Mouse (Mus musculus): Measurements from ENCODE around the gene Ext2. TPM values are rescaled to one million over a fixed set of nuclear protein-coding genes. Genes with fewer than 3 reads are reported as not detected.

Gene Ext2
- polyA plus RNA-seq, 1 experiment from 2014 or later: 68.2 TPM

DNA sequence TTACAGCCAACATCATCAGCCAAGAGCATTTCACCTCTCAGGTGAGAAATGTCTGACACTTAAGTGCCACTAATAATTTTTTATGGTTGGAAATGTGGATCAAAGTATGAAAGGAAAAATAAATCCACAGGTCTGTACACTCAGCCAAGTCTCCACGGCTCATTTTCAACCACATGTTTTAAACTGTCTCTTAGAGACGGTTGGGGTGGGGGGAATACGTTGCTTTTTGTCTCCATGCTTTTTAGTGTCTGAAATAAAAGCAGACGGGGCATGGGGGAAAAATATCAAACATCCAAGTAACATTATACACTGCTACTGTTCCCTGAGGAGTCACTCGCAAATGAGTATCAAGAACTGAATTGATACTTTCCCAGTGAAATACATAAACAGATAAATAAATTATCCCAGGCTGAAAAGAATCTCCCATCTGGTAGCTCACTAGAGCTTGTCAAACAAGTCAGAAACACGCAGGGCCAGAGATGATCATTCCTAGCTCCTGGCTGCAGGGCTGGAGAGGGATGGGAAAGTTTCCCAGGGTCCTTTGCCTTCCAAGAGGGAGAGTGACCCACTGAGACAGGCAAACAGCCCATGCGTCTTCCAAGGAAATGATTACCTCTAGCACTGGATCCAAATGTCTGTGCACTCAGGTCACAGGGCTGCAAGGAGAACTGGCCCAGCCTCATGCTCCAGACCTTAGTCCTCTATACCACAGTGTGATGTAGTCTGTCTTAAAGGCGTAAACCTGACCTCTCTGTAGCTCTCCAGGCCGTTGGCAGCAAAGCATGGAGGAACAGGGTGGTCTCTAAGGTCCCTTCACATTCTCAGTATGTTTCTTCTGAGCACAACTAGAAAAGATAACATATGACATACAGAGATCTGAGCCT is 102.3 kb downstream of the Ext2 start:
- WGBS: 46% methylated on average over 9 of the region's 9 CpGs
- H3K27ac ChIP-seq (ENCODE audit: low read depth, low read length): no peak overlapping the region
- peak; percentile 27; the same call in 1 of the 2 replicates for ATAC-seq

DNA sequence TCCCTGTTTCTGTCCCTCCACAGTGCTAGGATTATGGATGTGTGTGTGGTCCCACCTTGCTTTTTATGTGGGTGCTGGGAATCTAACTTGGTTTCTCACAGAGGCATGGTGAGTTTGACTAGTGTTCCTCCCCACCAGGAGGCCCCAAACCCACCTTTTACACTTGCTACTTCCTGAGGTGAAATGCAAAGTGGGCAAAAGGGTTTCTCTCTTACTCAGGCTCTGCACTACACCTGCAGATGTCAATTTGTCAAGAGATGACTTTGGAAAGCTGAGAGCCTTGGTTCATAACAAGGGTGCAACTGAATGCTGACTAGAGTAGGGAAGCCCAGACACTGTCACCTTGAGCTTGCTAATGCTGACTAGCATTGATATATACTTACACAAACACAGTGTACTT is 109.1 kb downstream of the Ext2 start:
- H3K9ac ChIP-seq (ENCODE audit: low read depth, low read length): no peak overlapping the region
- no peak overlapping the region for H3K27ac ChIP-seq (ENCODE audit: low read depth, low read length)
- H3K4me1 ChIP-seq (ENCODE audit: control insufficient read depth, insufficient read depth, low read depth, low read length): no peaks in the 10 kb centered on the region
- H3K4me2 ChIP-seq (ENCODE audit: low read length): no peak overlapping the region
- no peaks in the 10 kb centered on the region for H3K9me3 ChIP-seq (ENCODE audit: control insufficient read depth, low read length)
- H3K4me3 ChIP-seq (ENCODE audit: low read length): no peak overlapping the region
- no peaks in the 10 kb centered on the region for H3K27me3 ChIP-seq (replicated peaks; ENCODE audit: control insufficient read depth, insufficient read depth, low read length)
- no peak for ATAC-seq
- no peaks in the 10 kb centered on the region for H3K36me3 ChIP-seq (ENCODE audit: control insufficient read depth, insufficient read depth, low read length)

More for the DNA sequence above, 102.3 kb downstream of the Ext2 start:
- H3K4me2 ChIP-seq (ENCODE audit: low read length): no peak overlapping the region
- H3K4me1 ChIP-seq (ENCODE audit: control insufficient read depth, insufficient read depth, low read depth, low read length): no peaks in the 10 kb centered on the region
- H3K27me3 ChIP-seq (replicated peaks; ENCODE audit: control insufficient read depth, insufficient read depth, low read length): no peaks in the 10 kb centered on the region
- peaks cover 5% of the 10 kb centered on the region; the same call in 1 of the 2 replicates for H3K36me3 ChIP-seq (ENCODE audit: control insufficient read depth, insufficient read depth, low read length)
- H3K4me3 ChIP-seq (ENCODE audit: low read length): no peak overlapping the region
- no peak overlapping the region for H3K9ac ChIP-seq (ENCODE audit: low read depth, low read length)
- no peaks in the 10 kb centered on the region; the same call in 1 of the 2 replicates for H3K9me3 ChIP-seq (ENCODE audit: control insufficient read depth, low read length)

DNA sequence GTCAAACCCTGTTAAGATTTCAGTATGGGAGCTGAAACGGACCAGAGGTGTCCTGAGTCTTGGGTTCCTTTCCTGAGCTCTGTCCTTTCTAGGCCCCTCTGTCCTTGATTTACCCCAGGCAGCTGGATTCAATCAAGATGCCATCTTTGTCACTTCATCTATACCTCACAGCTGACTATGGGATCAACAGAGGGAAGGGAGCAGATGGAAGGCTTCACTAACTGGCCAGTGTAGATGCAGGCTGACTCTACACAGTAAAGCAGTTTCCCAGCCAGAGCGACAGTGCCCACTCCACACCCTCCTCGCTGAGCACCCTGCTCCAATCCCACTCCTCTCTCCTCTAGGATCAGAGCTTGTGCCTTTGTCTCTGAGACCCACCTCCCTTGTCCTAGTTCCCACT is 110.9 kb downstream of the Ext2 start:
- Histone ChIP-seq H3K27me3 (replicated peaks; ENCODE audit: control insufficient read depth, insufficient read depth, low read length) (no peaks in the 10 kb centered on the region), H3K9ac (ENCODE audit: low read depth, low read length) (no peak overlapping the region), H3K4me1 (ENCODE audit: control insufficient read depth, insufficient read depth, low read depth, low read length) (no peaks in the 10 kb centered on the region), H3K4me2 (ENCODE audit: low read length) (no peak overlapping the region), H3K27ac (ENCODE audit: low read depth, low read length) (no peak overlapping the region), H3K4me3 (ENCODE audit: low read length) (no peak overlapping the region), H3K36me3 (ENCODE audit: control insufficient read depth, insufficient read depth, low read length) (no peaks in the 10 kb centered on the region; the same call in 1 of the 2 replicates), H3K9me3 (ENCODE audit: control insufficient read depth, low read length) (no peaks in the 10 kb centered on the region)
- WGBS: 89% methylated on average over 3 of the region's 3 CpGs
- no peak for ATAC-seq

DNA sequence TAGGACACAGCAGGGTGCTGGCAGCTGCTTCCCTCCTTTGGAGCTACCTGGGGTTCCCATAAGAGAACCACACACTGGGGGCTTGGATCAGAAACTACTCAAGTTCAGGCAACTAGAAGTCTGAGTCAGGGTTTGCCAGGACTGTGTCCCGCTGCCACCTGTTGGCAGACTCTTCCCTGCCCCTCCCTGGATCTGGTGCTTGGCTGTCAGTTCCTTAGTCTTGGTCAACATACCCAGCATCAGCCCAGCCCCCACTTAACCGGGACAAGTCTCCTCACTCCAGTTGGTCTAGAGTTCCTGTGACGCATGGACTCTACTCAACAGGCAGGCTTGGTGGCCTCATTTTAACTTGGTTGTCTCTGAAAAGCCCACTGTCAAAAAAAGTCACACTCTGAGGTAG is 112.7 kb downstream of the Ext2 start:
- Histone ChIP-seq H3K4me1 (ENCODE audit: control insufficient read depth, insufficient read depth, low read depth, low read length) (no peaks in the 10 kb centered on the region), H3K27ac (ENCODE audit: low read depth, low read length) (no peak overlapping the region), H3K36me3 (ENCODE audit: control insufficient read depth, insufficient read depth, low read length) (no peaks in the 10 kb centered on the region; the same call in 1 of the 2 replicates), H3K4me2 (ENCODE audit: low read length) (no peak overlapping the region), H3K9me3 (ENCODE audit: control insufficient read depth, low read length) (no peaks in the 10 kb centered on the region), H3K4me3 (ENCODE audit: low read length) (no peak overlapping the region), H3K27me3 (replicated peaks; ENCODE audit: control insufficient read depth, insufficient read depth, low read length) (no peaks in the 10 kb centered on the region), H3K9ac (ENCODE audit: low read depth, low read length) (no peak overlapping the region)
- WGBS: 86% methylated on average over 3 of the region's 3 CpGs
- ATAC-seq: no peak

DNA sequence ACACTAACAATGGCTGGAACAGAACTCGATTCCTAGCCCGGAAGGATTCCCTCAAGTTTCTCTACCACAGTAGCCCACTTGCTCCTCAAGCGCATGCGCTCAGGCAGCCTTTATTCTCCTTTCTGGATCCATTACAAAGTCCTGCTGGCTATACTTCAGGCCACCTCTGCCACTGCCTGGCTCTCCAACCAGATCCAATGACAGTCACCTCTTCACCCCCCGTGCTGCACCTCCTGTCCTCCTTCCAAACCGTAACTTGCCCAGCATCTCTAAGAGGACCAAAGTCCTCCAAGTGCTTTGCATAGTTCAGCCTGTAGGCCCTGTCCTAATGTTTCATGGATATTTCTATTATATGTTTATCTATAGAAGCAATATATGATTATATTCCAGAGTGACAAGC is 113.1 kb downstream of the Ext2 start:
- no peak for ATAC-seq
- 96% methylated on average over 6 of the region's 6 CpGs for WGBS
- no peaks in the 10 kb centered on the region for H3K9me3 ChIP-seq (ENCODE audit: control insufficient read depth, low read length)
- no peaks in the 10 kb centered on the region for H3K27me3 ChIP-seq (replicated peaks; ENCODE audit: control insufficient read depth, insufficient read depth, low read length)
- no peaks in the 10 kb centered on the region; the same call in 1 of the 2 replicates for H3K36me3 ChIP-seq (ENCODE audit: control insufficient read depth, insufficient read depth, low read length)
- no peaks in the 10 kb centered on the region for H3K4me1 ChIP-seq (ENCODE audit: control insufficient read depth, insufficient read depth, low read depth, low read length)
- H3K9ac ChIP-seq (ENCODE audit: low read depth, low read length): no peak overlapping the region
- H3K4me2 ChIP-seq (ENCODE audit: low read length): no peak overlapping the region
- H3K27ac ChIP-seq (ENCODE audit: low read depth, low read length): no peak overlapping the region
- no peak overlapping the region for H3K4me3 ChIP-seq (ENCODE audit: low read length)

DNA sequence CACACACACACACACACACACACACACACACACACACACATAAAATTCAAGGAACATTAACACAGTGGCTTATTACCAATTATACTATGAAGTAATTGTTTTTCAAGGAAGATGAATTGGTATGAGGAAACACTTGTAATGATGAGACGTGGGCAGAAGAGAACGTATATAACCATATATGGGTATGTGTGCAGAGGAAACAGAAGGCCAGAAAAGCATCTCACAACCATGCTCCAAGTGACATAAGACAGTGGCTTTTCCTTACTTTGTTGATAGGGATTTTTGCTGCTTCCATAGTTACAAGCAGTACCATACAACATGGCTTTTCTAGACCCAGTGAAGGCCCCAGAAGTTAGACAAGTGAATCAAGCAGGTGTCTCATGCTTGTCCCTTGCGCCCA is 115.5 kb downstream of the Ext2 start:
- H3K4me3 ChIP-seq (ENCODE audit: low read length): no peak overlapping the region
- peaks cover 3% of the 10 kb centered on the region; the same call in 1 of the 2 replicates for H3K36me3 ChIP-seq (ENCODE audit: control insufficient read depth, insufficient read depth, low read length)
- 82% methylated on average over 3 of the region's 3 CpGs for WGBS
- no peak overlapping the region for H3K9ac ChIP-seq (ENCODE audit: low read depth, low read length)
- no peak for ATAC-seq
- no peaks in the 10 kb centered on the region for H3K27me3 ChIP-seq (replicated peaks; ENCODE audit: control insufficient read depth, insufficient read depth, low read length)
- H3K4me1 ChIP-seq (ENCODE audit: control insufficient read depth, insufficient read depth, low read depth, low read length): no peaks in the 10 kb centered on the region
- no peaks in the 10 kb centered on the region for H3K9me3 ChIP-seq (ENCODE audit: control insufficient read depth, low read length)
- H3K4me2 ChIP-seq (ENCODE audit: low read length): no peak overlapping the region
- H3K27ac ChIP-seq (ENCODE audit: low read depth, low read length): no peak overlapping the region

DNA sequence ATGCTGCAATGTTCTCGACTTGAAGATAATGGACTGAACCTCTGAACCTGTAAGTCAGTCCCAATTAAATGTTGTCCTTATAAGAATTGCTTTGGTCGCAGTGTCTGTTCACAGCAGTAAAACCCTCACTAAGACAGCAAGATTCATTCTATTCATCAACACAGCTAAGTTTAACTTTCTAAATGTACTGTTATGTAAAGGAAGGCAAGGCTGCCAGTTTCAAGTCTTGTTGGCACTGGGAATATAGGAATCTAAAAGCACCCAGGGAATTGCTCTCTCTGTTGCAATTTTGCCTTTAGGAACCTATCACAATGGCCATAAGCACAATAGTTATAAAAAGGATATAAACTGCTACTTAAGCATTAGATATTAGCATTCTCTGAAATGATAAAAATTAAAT is 116.0 kb downstream of the Ext2 start:
- 92% methylated on average over 2 of the region's 2 CpGs for WGBS
- H3K36me3 ChIP-seq (ENCODE audit: control insufficient read depth, insufficient read depth, low read length): peaks cover 3% of the 10 kb centered on the region; the same call in 1 of the 2 replicates
- H3K4me2 ChIP-seq (ENCODE audit: low read length): no peak overlapping the region
- H3K4me3 ChIP-seq (ENCODE audit: low read length): no peak overlapping the region
- no peaks in the 10 kb centered on the region for H3K9me3 ChIP-seq (ENCODE audit: control insufficient read depth, low read length)
- no peaks in the 10 kb centered on the region for H3K27me3 ChIP-seq (replicated peaks; ENCODE audit: control insufficient read depth, insufficient read depth, low read length)
- no peak overlapping the region for H3K27ac ChIP-seq (ENCODE audit: low read depth, low read length)
- no peaks in the 10 kb centered on the region for H3K4me1 ChIP-seq (ENCODE audit: control insufficient read depth, insufficient read depth, low read depth, low read length)
- no peak overlapping the region for H3K9ac ChIP-seq (ENCODE audit: low read depth, low read length)
- no peak for ATAC-seq

DNA sequence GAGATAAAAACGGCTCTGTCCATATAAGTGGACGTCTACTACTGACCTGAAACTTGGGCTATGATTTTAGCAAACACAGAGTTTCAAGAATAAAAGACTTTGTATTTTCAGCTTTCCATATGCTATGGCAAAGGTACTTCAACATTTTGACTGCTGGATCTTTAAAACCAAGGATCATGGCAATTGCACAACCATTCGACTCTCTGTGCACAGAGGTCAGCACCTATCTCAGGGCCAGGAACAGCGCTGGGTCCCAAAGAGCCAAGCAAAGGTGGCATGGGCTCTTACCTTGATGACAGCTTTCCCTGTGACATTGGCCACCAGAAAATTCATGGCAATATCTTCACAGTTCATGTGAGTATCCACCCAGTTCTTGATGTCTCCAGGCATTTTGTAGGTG is 118.2 kb downstream of the Ext2 start:
- no peak for ATAC-seq
- Histone ChIP-seq H3K9ac (ENCODE audit: low read depth, low read length) (no peak overlapping the region), H3K4me3 (ENCODE audit: low read length) (no peak overlapping the region), H3K4me1 (ENCODE audit: control insufficient read depth, insufficient read depth, low read depth, low read length) (no peaks in the 10 kb centered on the region), H3K27me3 (replicated peaks; ENCODE audit: control insufficient read depth, insufficient read depth, low read length) (no peaks in the 10 kb centered on the region), H3K4me2 (ENCODE audit: low read length) (no peak overlapping the region), H3K9me3 (ENCODE audit: control insufficient read depth, low read length) (no peaks in the 10 kb centered on the region), H3K27ac (ENCODE audit: low read depth, low read length) (no peak overlapping the region), H3K36me3 (ENCODE audit: control insufficient read depth, insufficient read depth, low read length) (peaks cover 7% of the 10 kb centered on the region)
- 86% methylated on average over 4 of the region's 4 CpGs for WGBS

DNA sequence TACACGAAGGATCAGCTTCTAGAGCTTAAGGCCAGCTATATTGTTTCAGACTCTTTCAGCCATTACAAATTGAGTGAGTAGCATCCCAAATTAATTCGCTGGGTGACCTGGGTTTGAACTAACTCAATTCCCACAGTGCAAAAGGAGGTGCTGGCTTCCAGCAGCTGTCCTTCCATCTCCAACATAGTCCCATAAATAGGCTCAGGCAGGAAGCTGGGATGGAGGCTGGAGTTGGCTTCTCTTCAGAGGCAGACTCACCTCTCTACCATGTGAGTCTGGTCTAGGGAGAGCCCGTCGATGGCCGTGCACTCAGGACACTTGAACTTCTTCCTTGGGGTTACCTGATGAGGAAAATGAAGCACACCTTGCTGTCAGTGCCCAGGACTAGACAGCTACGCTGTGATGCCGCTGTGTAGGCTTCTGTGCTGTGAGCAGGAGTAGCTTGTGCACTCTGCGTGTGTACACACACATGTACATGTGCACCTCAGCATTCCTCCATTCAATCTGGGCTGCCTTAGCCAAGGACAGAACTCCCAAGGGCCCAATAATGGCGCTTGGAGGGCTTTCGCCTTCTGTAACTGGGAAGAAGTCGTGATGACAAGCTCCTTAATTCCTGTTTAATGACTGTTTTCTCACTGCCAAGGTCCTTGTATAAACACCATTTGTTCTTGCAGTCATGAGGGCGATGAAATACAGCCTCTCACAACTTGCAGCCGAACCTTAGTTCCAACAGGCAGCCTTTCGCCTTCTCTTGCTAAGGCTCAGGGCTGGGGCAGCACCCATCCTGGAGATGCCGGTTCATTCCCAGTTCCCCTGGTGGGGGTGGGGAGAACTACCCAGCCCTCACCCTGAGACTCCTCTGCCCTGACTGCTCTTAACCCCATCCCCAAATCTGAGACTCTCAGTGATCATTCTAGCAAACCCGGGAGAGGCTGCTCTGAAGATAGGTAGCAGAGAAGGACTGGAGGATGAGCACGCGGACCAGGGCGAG is 119.1 kb downstream of the Ext2 start:
- H3K4me3 ChIP-seq (ENCODE audit: low read length): no peak overlapping the region
- WGBS: 81% methylated on average over 19 of the region's 19 CpGs
- H3K9me3 ChIP-seq (ENCODE audit: control insufficient read depth, low read length): no peaks in the 10 kb centered on the region
- H3K27me3 ChIP-seq (replicated peaks; ENCODE audit: control insufficient read depth, insufficient read depth, low read length): no peaks in the 10 kb centered on the region
- H3K4me2 ChIP-seq (ENCODE audit: low read length): no peak overlapping the region
- no peak overlapping the region for H3K9ac ChIP-seq (ENCODE audit: low read depth, low read length)
- no peak; the same call in 1 of the 2 replicates for ATAC-seq
- no peak overlapping the region for H3K27ac ChIP-seq (ENCODE audit: low read depth, low read length)
- H3K36me3 ChIP-seq (ENCODE audit: control insufficient read depth, insufficient read depth, low read length): peaks cover 9% of the 10 kb centered on the region
- H3K4me1 ChIP-seq (ENCODE audit: control insufficient read depth, insufficient read depth, low read depth, low read length): no peaks in the 10 kb centered on the region
